Mouse (Mus musculus): ENCODE results near the gene Cmss1. TPM values are rescaled to one million over a fixed set of nuclear protein-coding genes. Genes with fewer than 3 reads are reported as not detected.

The Cmss1 gene
- polyA plus RNA-seq, 1 experiment, result 6.5 TPM

DNA sequence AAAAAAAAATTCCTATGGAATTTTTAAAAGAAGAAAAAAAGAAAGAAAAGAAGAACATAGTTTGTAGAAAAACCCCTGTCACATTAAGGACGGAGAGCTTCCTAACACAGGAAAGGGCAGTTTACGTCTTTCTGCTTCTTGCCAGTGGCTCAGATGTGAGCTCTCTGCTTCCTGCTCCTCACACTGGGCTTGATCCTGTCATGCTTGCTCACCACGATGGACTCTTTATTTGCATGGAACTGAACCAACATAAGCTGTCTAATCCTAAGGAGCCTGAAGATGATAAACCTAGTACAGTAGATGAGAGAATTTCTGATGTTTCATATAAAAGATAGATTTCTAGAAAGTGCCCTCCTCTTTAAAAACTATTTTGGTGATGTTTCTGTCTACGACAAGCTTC is 137.4 kb downstream of the Cmss1 start:
- Histone ChIP-seq H3K27ac (ENCODE audit: insufficient read depth, low read depth, low read length) (no peak overlapping the region), H3K4me3 (ENCODE audit: insufficient read depth, low read length) (no peak overlapping the region), H3K4me1 (ENCODE audit: control insufficient read depth, insufficient read depth, low read length) (peaks cover 4% of the 10 kb centered on the region; the same call in 1 of the 2 replicates)
- no peak for TF ChIP-seq POLR2A (IDR thresholded peaks at IDR 0.05; ENCODE audit: borderline replicate concordance, low read depth, low read length)
- TF ChIP-seq CTCF (IDR thresholded peaks at IDR 0.05; ENCODE audit: low read depth, low read length), result no peak

DNA sequence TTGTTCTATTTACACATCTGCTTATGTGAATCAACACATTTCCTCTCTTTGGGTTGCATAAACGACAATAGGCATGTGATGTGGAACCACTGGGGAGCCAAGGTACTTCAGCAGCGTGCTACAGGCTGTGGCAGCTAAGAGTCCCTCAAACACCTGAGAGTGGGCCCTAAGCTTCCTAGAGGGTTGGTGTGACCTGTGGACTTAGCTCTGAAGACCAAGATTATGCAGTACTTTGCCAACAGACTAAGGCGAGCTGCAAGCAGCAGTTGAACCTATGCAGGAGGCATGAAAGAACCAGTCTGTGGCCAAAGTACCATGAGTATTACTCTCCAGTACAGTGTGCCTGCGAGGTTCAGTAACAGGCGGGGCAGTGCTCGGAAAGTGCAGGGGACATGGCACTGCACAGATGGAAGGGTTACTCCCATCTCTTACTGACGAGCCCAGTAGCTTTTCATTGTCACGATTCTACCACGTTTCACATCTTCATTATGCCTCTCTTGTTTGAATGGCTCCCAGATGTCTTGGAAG is 141.2 kb downstream of the Cmss1 start:
- H3K27ac ChIP-seq (ENCODE audit: insufficient read depth, low read depth, low read length), result no peak overlapping the region
- H3K4me3 ChIP-seq (ENCODE audit: insufficient read depth, low read length), result no peak overlapping the region
- TF ChIP-seq POLR2A (IDR thresholded peaks at IDR 0.05; ENCODE audit: borderline replicate concordance, low read depth, low read length) (no peak), CTCF (IDR thresholded peaks at IDR 0.05; ENCODE audit: low read depth, low read length) (no peak)
- no peaks in the 10 kb centered on the region for H3K4me1 ChIP-seq (ENCODE audit: control insufficient read depth, insufficient read depth, low read length)

DNA sequence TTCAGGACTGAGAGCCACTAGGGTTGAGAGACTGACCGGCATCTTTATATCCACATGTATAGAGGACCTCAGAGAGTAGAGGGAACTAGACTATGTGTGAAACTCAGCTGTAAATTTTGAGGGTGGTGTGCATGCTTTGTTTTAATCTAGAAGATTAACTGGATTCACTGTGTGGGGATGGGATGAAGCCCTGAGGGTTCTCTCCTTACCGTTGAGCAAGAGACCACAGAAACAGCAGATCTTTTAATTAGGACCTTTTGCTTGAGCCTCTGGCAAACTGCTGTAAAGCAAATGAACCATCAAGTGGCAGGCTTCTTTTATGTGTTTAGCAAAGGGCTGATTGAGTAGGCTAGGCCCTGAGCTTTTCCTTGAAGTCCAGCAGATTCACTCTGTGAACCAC is 150.7 kb downstream of the Cmss1 start:
- H3K27ac ChIP-seq (ENCODE audit: insufficient read depth, low read depth, low read length), result no peak overlapping the region
- peaks cover 8% of the 10 kb centered on the region; the same call in 1 of the 2 replicates for H3K4me1 ChIP-seq (ENCODE audit: control insufficient read depth, insufficient read depth, low read length)
- H3K4me3 ChIP-seq (ENCODE audit: insufficient read depth, low read length), result no peak overlapping the region
- TF ChIP-seq POLR2A (IDR thresholded peaks at IDR 0.05; ENCODE audit: borderline replicate concordance, low read depth, low read length) (no peak), CTCF (IDR thresholded peaks at IDR 0.05; ENCODE audit: low read depth, low read length) (no peak)

DNA sequence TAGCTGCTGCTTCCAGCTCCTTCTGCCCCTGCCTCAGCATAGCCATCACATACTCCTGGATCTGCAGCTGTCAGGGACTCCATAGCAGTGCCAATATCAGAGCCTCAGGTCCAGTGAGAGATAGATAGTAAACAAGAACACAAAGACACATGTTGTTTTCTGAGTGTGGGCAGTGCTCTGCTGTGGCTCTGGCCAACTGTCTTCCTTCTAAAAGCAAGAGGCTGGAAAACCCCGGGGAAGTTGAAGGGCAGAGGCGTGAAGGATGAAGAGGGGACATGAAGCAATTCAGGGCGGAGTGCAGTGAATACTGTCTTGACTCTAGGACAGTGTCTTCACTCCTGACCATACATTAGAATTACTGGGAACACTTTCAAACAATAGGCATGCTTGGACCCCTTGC is 151.1 kb downstream of the Cmss1 start:
- no peak overlapping the region for H3K27ac ChIP-seq (ENCODE audit: insufficient read depth, low read depth, low read length)
- H3K4me1 ChIP-seq (ENCODE audit: control insufficient read depth, insufficient read depth, low read length), result peaks cover 8% of the 10 kb centered on the region; the same call in 1 of the 2 replicates
- no peak overlapping the region for H3K4me3 ChIP-seq (ENCODE audit: insufficient read depth, low read length)
- TF ChIP-seq CTCF (IDR thresholded peaks at IDR 0.05; ENCODE audit: low read depth, low read length) (no peak), POLR2A (IDR thresholded peaks at IDR 0.05; ENCODE audit: borderline replicate concordance, low read depth, low read length) (no peak)

DNA sequence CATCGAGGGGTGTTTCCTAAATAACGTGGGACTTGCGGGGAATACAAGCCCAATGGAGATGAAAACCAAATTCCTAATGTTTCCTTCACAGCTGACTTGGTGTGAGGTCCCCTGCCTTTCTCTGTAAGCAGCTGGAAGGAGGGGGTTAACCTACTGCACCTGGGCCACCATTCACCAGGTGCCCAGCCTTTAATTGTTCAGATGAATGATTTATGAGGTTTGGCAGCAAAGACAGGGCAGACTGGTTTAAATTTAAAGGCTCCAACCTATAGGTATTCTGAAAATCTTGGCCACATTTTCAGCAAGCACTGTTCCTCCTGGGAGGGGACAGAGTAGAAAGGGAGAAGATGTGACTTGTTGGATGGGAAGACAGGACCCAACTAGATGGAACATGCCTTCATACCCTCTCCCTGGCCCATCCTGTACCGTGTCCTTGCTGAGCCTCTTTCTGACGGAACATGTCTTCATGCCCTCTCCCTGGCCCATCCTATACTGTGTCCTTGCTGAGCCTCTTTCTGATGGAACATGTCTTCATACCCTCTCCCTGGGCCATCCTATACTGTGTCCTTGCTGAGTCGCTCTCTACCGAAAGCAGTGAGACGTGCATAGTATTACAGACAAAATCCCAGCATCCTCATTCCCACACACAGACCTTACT is 152.4 kb downstream of the Cmss1 start:
- Histone ChIP-seq H3K27ac (ENCODE audit: insufficient read depth, low read depth, low read length) (no peak overlapping the region), H3K4me1 (ENCODE audit: control insufficient read depth, insufficient read depth, low read length) (peaks cover 8% of the 10 kb centered on the region; the same call in 1 of the 2 replicates), H3K4me3 (ENCODE audit: insufficient read depth, low read length) (no peak overlapping the region)
- TF ChIP-seq CTCF (IDR thresholded peaks at IDR 0.05; ENCODE audit: low read depth, low read length), result no peak
- no peak for TF ChIP-seq POLR2A (IDR thresholded peaks at IDR 0.05; ENCODE audit: borderline replicate concordance, low read depth, low read length)

DNA sequence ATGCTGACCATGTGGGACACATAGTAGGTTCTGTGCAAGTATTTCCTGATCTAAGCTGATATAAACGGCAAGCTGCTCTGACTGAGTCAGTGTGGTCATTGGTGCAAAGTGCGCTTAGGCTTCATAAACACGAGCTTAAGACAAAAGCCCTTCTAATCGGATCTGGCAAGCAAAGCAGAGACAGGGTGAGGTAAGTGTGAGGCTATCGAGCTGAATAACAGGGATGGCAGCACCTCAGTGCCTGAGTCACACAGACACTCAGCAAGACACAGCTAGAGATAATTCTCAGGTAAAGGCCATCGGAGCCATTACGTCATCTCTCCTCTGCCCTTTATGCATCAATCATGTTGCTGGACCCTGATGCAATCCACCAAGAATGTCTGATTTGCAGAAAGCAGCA is 153.7 kb downstream of the Cmss1 start:
- Histone ChIP-seq H3K27ac (ENCODE audit: insufficient read depth, low read depth, low read length) (no peak overlapping the region), H3K4me1 (ENCODE audit: control insufficient read depth, insufficient read depth, low read length) (peaks cover 5% of the 10 kb centered on the region; the same call in 1 of the 2 replicates), H3K4me3 (ENCODE audit: insufficient read depth, low read length) (no peak overlapping the region)
- no peak for TF ChIP-seq POLR2A (IDR thresholded peaks at IDR 0.05; ENCODE audit: borderline replicate concordance, low read depth, low read length)
- TF ChIP-seq CTCF (IDR thresholded peaks at IDR 0.05; ENCODE audit: low read depth, low read length), result no peak

DNA sequence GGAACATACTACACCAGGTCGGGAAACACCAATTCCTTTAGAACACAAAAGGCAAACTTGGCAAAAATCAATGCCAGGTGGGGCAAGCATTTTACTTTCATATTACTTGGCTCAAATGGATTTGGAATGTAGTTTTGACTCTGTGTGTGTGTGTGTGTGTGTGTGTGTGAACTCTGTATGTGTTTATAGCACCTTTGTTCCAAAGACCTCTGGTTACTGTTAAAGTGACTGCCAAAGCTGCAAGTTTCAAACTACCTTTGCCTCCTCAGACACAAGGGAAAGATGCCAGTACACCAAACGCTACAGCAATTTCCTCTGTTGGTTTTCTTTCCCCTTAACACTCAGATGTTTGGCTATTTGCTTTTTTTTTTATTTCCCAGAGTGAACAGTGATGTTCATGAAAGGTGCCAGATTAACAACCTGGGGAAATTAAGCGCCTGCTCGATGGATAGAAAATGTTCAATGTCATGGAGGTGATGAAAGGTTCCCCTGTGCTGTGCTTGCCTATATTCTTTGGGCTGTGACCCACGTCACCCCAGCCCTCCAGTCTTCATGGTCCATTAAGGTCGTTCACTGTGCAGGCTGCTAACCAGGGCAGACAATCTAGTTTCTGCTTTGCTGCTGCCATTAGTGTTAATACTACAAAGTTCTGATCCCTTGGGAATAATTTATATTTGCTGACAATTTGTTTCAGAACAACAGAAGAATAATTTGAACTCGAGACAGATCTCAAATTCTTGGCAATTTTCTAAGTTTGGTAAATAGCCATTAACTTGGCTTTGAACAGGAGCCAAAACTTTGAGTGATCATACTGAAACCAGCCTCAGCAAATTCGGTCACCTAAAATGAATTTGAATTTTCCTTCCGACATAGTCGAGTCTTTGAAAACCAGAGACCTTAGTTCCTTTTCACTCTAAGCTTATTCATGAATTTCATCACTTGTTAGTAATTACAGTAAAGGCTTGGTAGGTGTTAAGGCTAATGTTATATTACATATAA is 161.3 kb downstream of the Cmss1 start:
- Histone ChIP-seq H3K4me3 (ENCODE audit: insufficient read depth, low read length) (no peak overlapping the region), H3K27ac (ENCODE audit: insufficient read depth, low read depth, low read length) (no peak overlapping the region), H3K4me1 (ENCODE audit: control insufficient read depth, insufficient read depth, low read length) (no peaks in the 10 kb centered on the region)
- TF ChIP-seq POLR2A (IDR thresholded peaks at IDR 0.05; ENCODE audit: borderline replicate concordance, low read depth, low read length) (no peak), CTCF (IDR thresholded peaks at IDR 0.05; ENCODE audit: low read depth, low read length) (no peak)

DNA sequence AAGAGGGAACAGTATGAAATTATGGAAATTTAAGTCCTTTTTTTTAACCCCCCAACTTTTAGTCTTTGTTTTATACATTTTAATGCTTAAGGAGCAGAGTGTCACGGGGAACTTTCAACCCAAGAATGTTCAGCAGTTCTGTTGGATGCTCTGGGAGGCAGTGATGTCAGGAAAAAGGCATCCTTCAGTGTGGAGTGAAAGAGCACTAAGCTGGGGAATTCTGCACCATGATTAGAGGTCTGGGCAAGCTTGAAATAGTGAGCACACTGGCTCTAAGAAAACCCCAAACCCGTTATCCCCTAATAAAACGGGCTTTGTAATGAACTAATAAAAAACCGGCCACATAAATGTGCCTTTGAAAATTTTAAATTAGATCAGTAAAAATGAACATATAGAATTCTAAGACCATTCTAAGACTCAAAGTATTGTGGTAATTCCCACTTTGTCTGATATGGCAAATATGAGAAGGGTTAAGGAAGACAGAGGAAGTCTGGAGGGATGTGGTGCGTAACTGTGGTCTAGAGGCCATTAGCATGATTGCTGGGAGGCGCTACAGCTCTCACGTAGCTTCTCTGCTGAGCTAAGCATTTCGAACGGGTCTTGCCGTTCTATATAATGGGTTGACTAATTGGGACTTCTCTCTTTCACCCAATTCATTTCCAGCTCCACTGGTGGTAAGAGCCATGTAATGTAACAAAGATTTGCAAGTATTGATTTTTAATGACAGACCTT is 165.8 kb downstream of the Cmss1 start:
- H3K4me3 ChIP-seq (ENCODE audit: insufficient read depth, low read length), result no peak overlapping the region
- no peak overlapping the region for H3K27ac ChIP-seq (ENCODE audit: insufficient read depth, low read depth, low read length)
- no peak for TF ChIP-seq POLR2A (IDR thresholded peaks at IDR 0.05; ENCODE audit: borderline replicate concordance, low read depth, low read length)
- no peak for TF ChIP-seq CTCF (IDR thresholded peaks at IDR 0.05; ENCODE audit: low read depth, low read length)
- H3K4me1 ChIP-seq (ENCODE audit: control insufficient read depth, insufficient read depth, low read length), result no peaks in the 10 kb centered on the region

DNA sequence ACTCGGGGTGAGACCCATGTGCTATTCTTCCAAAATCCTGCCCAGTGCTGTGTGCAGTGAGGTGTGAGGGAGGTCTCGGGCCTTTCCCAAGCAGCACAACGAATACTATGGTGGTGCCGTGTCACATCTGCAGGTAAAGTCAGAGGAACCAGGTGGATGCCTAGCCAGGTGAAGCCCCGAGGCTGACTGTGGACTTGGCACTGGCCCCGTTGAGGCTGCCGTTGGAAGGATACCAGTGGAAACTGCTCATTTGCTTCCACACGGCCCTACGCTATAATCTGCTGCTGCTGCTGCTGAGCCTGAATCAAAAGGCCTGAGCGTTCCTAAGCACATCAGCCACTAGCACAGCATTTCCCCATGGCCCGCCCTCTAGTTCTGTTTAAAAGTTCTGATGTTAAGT is 167.5 kb downstream of the Cmss1 start:
- H3K4me3 ChIP-seq (ENCODE audit: insufficient read depth, low read length), result no peak overlapping the region
- no peak for TF ChIP-seq CTCF (IDR thresholded peaks at IDR 0.05; ENCODE audit: low read depth, low read length)
- TF ChIP-seq POLR2A (IDR thresholded peaks at IDR 0.05; ENCODE audit: borderline replicate concordance, low read depth, low read length), result no peak
- peaks cover 6% of the 10 kb centered on the region; the same call in 1 of the 2 replicates for H3K4me1 ChIP-seq (ENCODE audit: control insufficient read depth, insufficient read depth, low read length)
- H3K27ac ChIP-seq (ENCODE audit: insufficient read depth, low read depth, low read length), result no peak overlapping the region

Measured in bone marrow macrophage, adult 2 months (primary cell).